Comparison of ENCODE assay signal across 8 mouse cellular contexts in the genomic region with DNA sequence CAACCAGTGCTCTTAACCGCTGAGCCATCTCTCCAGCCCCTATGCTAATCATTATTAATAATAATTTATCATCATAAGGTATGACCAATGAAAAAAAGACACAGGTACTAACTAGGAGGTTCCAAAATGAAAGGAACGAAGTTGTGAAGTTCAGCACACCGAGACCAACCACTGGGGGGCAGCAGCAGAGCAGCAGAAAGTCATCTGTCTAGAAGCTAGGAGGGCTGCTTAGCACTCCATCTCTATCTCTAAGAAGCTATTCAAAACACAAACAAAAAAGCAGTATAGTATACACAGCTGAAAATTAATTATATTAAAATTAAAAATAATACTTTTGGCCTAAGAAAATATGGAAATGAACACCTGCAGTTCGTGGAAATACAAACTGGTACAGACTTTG. TPM values are rescaled to one million over a fixed set of nuclear protein-coding genes. Genes with fewer than 3 reads are reported as not detected.
A peak's percentile ranks its signal among the peaks of the same experiment; 100 is the strongest.
DNase-seq lines count a peak whose midpoint lies in the region; ATAC-seq and TF ChIP-seq lines count a peak whose summit lies in the region.

No protein-coding gene starts in this region.

- DNase-seq in adrenal gland, adult 8-10 months: peak; percentile 44
- peak; percentile 69 for DNase-seq in embryonic facial prominence, embryonic 10.5 days (ENCODE audit: low spot score)
- DNase-seq in heart, postnatal 10 days: peak; percentile 82 to 92
- DNase-seq in layer of hippocampus, adult 8-10 months (ENCODE audit: low spot score in 2 of 2): peak; percentile 28 to 76
- peak; percentile 90 for DNase-seq in right cerebral cortex, postnatal 14 days
- peak; percentile 83 for DNase-seq in urinary bladder, postnatal 14 days (ENCODE audit: low spot score)

- intact Hi-C loops in heart, postnatal 10 days (cut with DNase I): loop anchor here (1.0 to 2.0 kb wide), 2 partner anchors 51 to 99 kb away; no protein-coding TSS in a partner anchor

- no peak overlapping the region for H3K9ac ChIP-seq in ES-Bruce4 (ENCODE audit: low read depth, poor library complexity, severe bottlenecking)
- no peak overlapping the region for H3K9ac ChIP-seq in lung, embryonic 15.5 days

- WGBS in embryonic facial prominence, embryonic 10.5 days: 59% methylated on average over 4 of the region's 4 CpGs
- WGBS in lung, embryonic 15.5 days: 43% methylated on average over 4 of the region's 4 CpGs

- TF ChIP-seq EP300 in ES-Bruce4 (IDR thresholded peaks at IDR 0.05; ENCODE audit: insufficient read depth, low read depth, low read length): no peak

- H3K4me1 ChIP-seq in ES-Bruce4 (ENCODE audit: control insufficient read depth, insufficient read depth, low read length): no peaks in the 10 kb centered on the region
- H3K4me1 ChIP-seq in embryonic facial prominence, embryonic 10.5 days: no peaks in the 10 kb centered on the region
- peaks cover 3% of the 10 kb centered on the region; the same call in 1 of the 2 replicates for H3K4me1 ChIP-seq in lung, embryonic 15.5 days

- no peaks in the 10 kb centered on the region for H3K9me3 ChIP-seq in ES-Bruce4 (replicated peaks; ENCODE audit: control insufficient read depth, insufficient read depth, low read length, poor library complexity, severe bottlenecking)
- no peaks in the 10 kb centered on the region for H3K9me3 ChIP-seq in embryonic facial prominence, embryonic 10.5 days
- no peaks in the 10 kb centered on the region for H3K9me3 ChIP-seq in lung, embryonic 15.5 days

- H3K4me2 ChIP-seq in lung, embryonic 15.5 days: no peak overlapping the region

- H3K27me3 ChIP-seq in ES-Bruce4 (ENCODE audit: control insufficient read depth, insufficient read depth, low read length, poor library complexity, severe bottlenecking): no peaks in the 10 kb centered on the region
- no peaks in the 10 kb centered on the region for H3K27me3 ChIP-seq in embryonic facial prominence, embryonic 10.5 days (replicated peaks; ENCODE audit: low read depth, poor library complexity, severe bottlenecking)
- H3K27me3 ChIP-seq in lung, embryonic 15.5 days: no peaks in the 10 kb centered on the region

- no peak overlapping the region for H3K4me3 ChIP-seq in ES-Bruce4 (ENCODE audit: low read depth, low read length)
- no peak overlapping the region for H3K4me3 ChIP-seq in embryonic facial prominence, embryonic 10.5 days
- H3K4me3 ChIP-seq in lung, embryonic 15.5 days: no peak overlapping the region

- ATAC-seq in lung, embryonic 15.5 days (ENCODE audit: borderline replicate concordance, extremely low read depth, low FRiP score, low TSS enrichment): no peak

- no peak overlapping the region for H3K27ac ChIP-seq in ES-Bruce4 (ENCODE audit: insufficient read depth, low read length)
- H3K27ac ChIP-seq in embryonic facial prominence, embryonic 10.5 days (replicated peaks): no peak overlapping the region
- H3K27ac ChIP-seq in lung, embryonic 15.5 days: peak overlapping the region; percentile 38

- peaks cover 56% of the 10 kb centered on the region for H3K36me3 ChIP-seq in ES-Bruce4 (ENCODE audit: control insufficient read depth, insufficient read depth, low read length, poor library complexity, severe bottlenecking)
- H3K36me3 ChIP-seq in embryonic facial prominence, embryonic 10.5 days (replicated peaks): peaks cover 96% of the 10 kb centered on the region
- peaks cover 64% of the 10 kb centered on the region for H3K36me3 ChIP-seq in lung, embryonic 15.5 days

- peak; percentile 84 for TF ChIP-seq CTCF in ES-Bruce4 (IDR thresholded peaks at IDR 0.05; ENCODE audit: low read depth, low read length)

- no peak for TF ChIP-seq POLR2A in ES-Bruce4 (IDR thresholded peaks at IDR 0.05; ENCODE audit: insufficient read depth, low read length)

RNA-seq across cellular contexts. Expression of gene Clic4, which starts 53.0 kb away (rescaled TPM):
- 151 TPM in 2 replicates for polyA plus RNA-seq in ES-Bruce4 (2011; ENCODE audit: insufficient read depth, insufficient read length, low read depth, missing spikeins)
- total RNA-seq in adrenal gland, adult 8-10 months (2022): 10 to 100 TPM; 59.8 to 89.0 (median 74.4) TPM
- polyA plus RNA-seq in embryonic facial prominence, embryonic 10.5 days (2016; fragmentation: Nextera tagmentation; extraction: Ambion mirVana): 207 and 211 TPM in 2 replicates
- 100 to 1,000 TPM; 309 to 310 TPM for total RNA-seq in heart, postnatal 10 days (2021)
- 10 to 100 TPM; 37.4 to 43.1 (median 38.4) TPM for total RNA-seq in layer of hippocampus, adult 8-10 months (2022)
- polyA plus RNA-seq in lung, embryonic 15.5 days (2015; fragmentation: Nextera tagmentation; extraction: Ambion mirVana): 181 and 185 TPM in 2 replicates
